Mouse (Mus musculus) midbrain, embryonic 15.5 days (tissue): ENCODE results near the gene Stx6. TPM values are rescaled to one million over a fixed set of nuclear protein-coding genes. Genes with fewer than 3 reads are reported as not detected.

Experiments used
- ATAC-seq: fragments of 200-750 bp; cut with Nextera tagmentation; replicated peaks from 2 replicates; pipeline ENCODE4 v1.8.0; 2017; ENCODE audit warnings: moderate TSS enrichment
- H3K27ac ChIP-seq: fragments of 300-500 bp; sonication (generic); 2 replicates; pipeline ENCODE4 v1.5.1; 2015; ENCODE audit warnings: mild to moderate bottlenecking, inconsistent platforms
- H3K27me3 ChIP-seq: fragments of 300-500 bp; sonication (generic); replicated peaks from 2 replicates; pipeline ENCODE4 v1.6.1; 2015; ENCODE audit warnings: inconsistent platforms
- H3K36me3 ChIP-seq: fragments of 300-500 bp; sonication (generic); replicated peaks from 2 replicates; pipeline ENCODE4 v1.6.1; 2015; ENCODE audit warnings: inconsistent platforms
- H3K4me1 ChIP-seq: fragments of 300-500 bp; sonication (generic); 2 replicates; pipeline ENCODE4 v1.6.1; 2015; ENCODE audit warnings: inconsistent platforms
- H3K4me2 ChIP-seq: fragments of 300-500 bp; sonication (generic); 2 replicates; pipeline ENCODE4 v1.6.1; 2015; ENCODE audit warnings: inconsistent platforms, mild to moderate bottlenecking, moderate library complexity
- H3K4me3 ChIP-seq: fragments of 300-500 bp; sonication (generic); 2 replicates; pipeline ENCODE4 v1.5.1; 2015; ENCODE audit warnings: mild to moderate bottlenecking, inconsistent platforms
- H3K9ac ChIP-seq: fragments of 300-500 bp; sonication (generic); 2 replicates; pipeline ENCODE4 v1.6.1; 2015; ENCODE audit warnings: mild to moderate bottlenecking, inconsistent platforms
- H3K9me3 ChIP-seq: fragments of 300-500 bp; sonication (generic); 2 replicates; pipeline ENCODE4 v1.6.1; 2016; ENCODE audit warnings: inconsistent platforms
- WGBS: fragments of 180-500 bp; shearing (Covaris S2); methylation state at CpG from one replicate; pipeline ENCODE4 v1.1.7; 2015; ENCODE audit warnings: mixed read lengths; 5-methylcytosine and 5-hydroxymethylcytosine counted together
- polyA plus RNA-seq: library from polyadenylated mRNA; unstranded; fragments of >200 nt; fragmentation: Nextera tagmentation; extraction: Ambion mirVana; gene quantifications from 2 replicates; pipeline ENCODE4 v1.2.1, GENCODE M21; 2015

Gene Stx6
- polyA plus RNA-seq, 1 experiment from 2014 or later, result 114 TPM

- no peak overlapping the region for H3K4me3 ChIP-seq
- no peak overlapping the region for H3K4me2 ChIP-seq
- no peak overlapping the region for H3K9ac ChIP-seq
- peak; percentile 11 for ATAC-seq
- peaks cover 3% of the 10 kb centered on the region; the same call in 1 of the 2 replicates for H3K36me3 ChIP-seq
- WGBS, result 78% methylated on average over 17 of the region's 17 CpGs
- H3K27ac ChIP-seq, result peak overlapping the region; percentile 73
- peaks cover 52% of the 10 kb centered on the region for H3K4me1 ChIP-seq
- no peaks in the 10 kb centered on the region for H3K9me3 ChIP-seq
- no peaks in the 10 kb centered on the region for H3K27me3 ChIP-seq
These were observed 43.4 kb downstream of the Stx6 start for GRCm38 (mm10) chr1:155201914-155202313.

GRCm38 (mm10) chr1:155202472-155202871 lies 44.0 kb downstream of the Stx6 start:
- Histone ChIP-seq H3K4me2 (no peak overlapping the region), H3K4me3 (no peak overlapping the region), H3K27me3 (no peaks in the 10 kb centered on the region), H3K36me3 (no peaks in the 10 kb centered on the region; the same call in 1 of the 2 replicates), H3K9ac (no peak overlapping the region), H3K9me3 (no peaks in the 10 kb centered on the region), H3K4me1 (peaks cover 52% of the 10 kb centered on the region), H3K27ac (peak overlapping the region; percentile 73)
- 77% methylated on average over 5 of the region's 5 CpGs for WGBS
- no peak for ATAC-seq

DNA sequence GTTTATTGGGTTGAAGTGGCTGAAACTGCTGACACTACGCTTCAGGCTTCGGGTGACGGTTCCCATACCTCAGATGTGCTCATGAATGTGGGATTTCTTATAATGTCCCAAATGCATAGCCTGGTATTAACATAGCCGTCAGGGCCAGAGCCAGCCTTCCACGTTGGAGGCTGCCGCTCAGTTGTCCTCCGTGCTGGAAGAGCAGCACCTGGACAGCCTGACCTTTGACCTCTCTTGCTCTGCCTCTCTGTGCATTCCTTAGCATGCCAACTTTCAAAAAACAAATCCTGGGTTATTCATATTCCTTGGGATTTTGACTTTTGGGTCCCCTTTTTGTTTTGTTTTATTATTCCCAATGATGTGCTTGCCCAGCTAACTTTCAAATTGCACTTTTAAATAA lies 44.6 kb downstream of the Stx6 start:
- Histone ChIP-seq H3K4me3 (no peak overlapping the region), H3K9ac (no peak overlapping the region), H3K27ac (peak overlapping the region; percentile 23; the same call in 1 of the 2 replicates), H3K4me2 (no peak overlapping the region), H3K27me3 (no peaks in the 10 kb centered on the region), H3K9me3 (no peaks in the 10 kb centered on the region), H3K36me3 (no peaks in the 10 kb centered on the region; the same call in 1 of the 2 replicates), H3K4me1 (peaks cover 52% of the 10 kb centered on the region)
- ATAC-seq, result no peak
- WGBS, result 75% methylated on average over 7 of the region's 7 CpGs

- 68% methylated on average over 12 of the region's 12 CpGs for WGBS
- H3K36me3 ChIP-seq, result no peaks in the 10 kb centered on the region; the same call in 1 of the 2 replicates
- H3K4me3 ChIP-seq, result no peak overlapping the region
- no peak overlapping the region for H3K9ac ChIP-seq
- H3K4me2 ChIP-seq, result no peak overlapping the region
- H3K27me3 ChIP-seq, result no peaks in the 10 kb centered on the region
- peak overlapping the region; percentile 51 for H3K27ac ChIP-seq
- no peak for ATAC-seq
- H3K4me1 ChIP-seq, result peaks cover 52% of the 10 kb centered on the region
- H3K9me3 ChIP-seq, result no peaks in the 10 kb centered on the region
These were observed 45.4 kb downstream of the Stx6 start for GRCm38 (mm10) chr1:155203954-155204353.

GRCm38 (mm10) chr1:155204560-155205162 lies 46.1 kb downstream of the Stx6 start:
- Histone ChIP-seq H3K4me2 (no peak overlapping the region), H3K9ac (no peak overlapping the region), H3K9me3 (no peaks in the 10 kb centered on the region), H3K27me3 (no peaks in the 10 kb centered on the region), H3K27ac (peak overlapping the region; percentile 51), H3K4me3 (no peak overlapping the region), H3K36me3 (no peaks in the 10 kb centered on the region; the same call in 1 of the 2 replicates), H3K4me1 (peaks cover 52% of the 10 kb centered on the region)
- 56% methylated on average over 8 of the region's 8 CpGs for WGBS
- 0 out of 2 replicates have a peak, but pooled peaks have one; percentile 21 for ATAC-seq

GRCm38 (mm10) chr1:155205311-155205710 lies 46.8 kb downstream of the Stx6 start:
- H3K4me1 ChIP-seq, result peaks cover 57% of the 10 kb centered on the region
- WGBS, result 61% methylated on average over 7 of the region's 7 CpGs

GRCm38 (mm10) chr1:155205822-155206660 lies 47.5 kb downstream of the Stx6 start:
- H3K9me3 ChIP-seq, result no peaks in the 10 kb centered on the region
- 69% methylated on average over 19 of the region's 19 CpGs for WGBS
- ATAC-seq, result 0 out of 2 replicates have a peak, but pooled peaks have one; percentile 2
- no peak overlapping the region for H3K4me3 ChIP-seq
- H3K9ac ChIP-seq, result no peak overlapping the region
- no peaks in the 10 kb centered on the region for H3K27me3 ChIP-seq
- H3K4me1 ChIP-seq, result peaks cover 59% of the 10 kb centered on the region
- 0 out of 2 replicates have a peak overlapping the region, but pooled peaks have one; percentile 2 for H3K27ac ChIP-seq
- H3K4me2 ChIP-seq, result no peak overlapping the region
- no peaks in the 10 kb centered on the region; the same call in 1 of the 2 replicates for H3K36me3 ChIP-seq

More at GRCm38 (mm10) chr1:155205311-155205710, 46.8 kb downstream of the Stx6 start:
- H3K9me3 ChIP-seq, result no peaks in the 10 kb centered on the region
- H3K4me3 ChIP-seq, result no peak overlapping the region
- no peaks in the 10 kb centered on the region for H3K27me3 ChIP-seq
- H3K27ac ChIP-seq, result 0 out of 2 replicates have a peak overlapping the region, but pooled peaks have one; percentile 51
- no peak overlapping the region for H3K4me2 ChIP-seq
- H3K9ac ChIP-seq, result no peak overlapping the region
- no peaks in the 10 kb centered on the region; the same call in 1 of the 2 replicates for H3K36me3 ChIP-seq
- ATAC-seq, result no peak

GRCm38 (mm10) chr1:155207859-155208258 lies 49.3 kb downstream of the Stx6 start:
- no peak overlapping the region for H3K27ac ChIP-seq
- no peaks in the 10 kb centered on the region for H3K9me3 ChIP-seq
- no peak overlapping the region for H3K4me3 ChIP-seq
- H3K36me3 ChIP-seq, result no peaks in the 10 kb centered on the region; the same call in 1 of the 2 replicates
- no peaks in the 10 kb centered on the region for H3K27me3 ChIP-seq
- H3K4me1 ChIP-seq, result peaks cover 60% of the 10 kb centered on the region
- H3K9ac ChIP-seq, result no peak overlapping the region
- no peak overlapping the region for H3K4me2 ChIP-seq
- no peak for ATAC-seq
- WGBS, result 74% methylated on average over 3 of the region's 3 CpGs

GRCm38 (mm10) chr1:155210011-155210763 lies 51.7 kb downstream of the Stx6 start:
- Histone ChIP-seq H3K27ac (peak overlapping the region; percentile 43), H3K4me2 (no peak overlapping the region), H3K9me3 (no peaks in the 10 kb centered on the region), H3K4me1 (peaks cover 56% of the 10 kb centered on the region), H3K27me3 (no peaks in the 10 kb centered on the region), H3K4me3 (no peak overlapping the region), H3K36me3 (no peaks in the 10 kb centered on the region), H3K9ac (no peak overlapping the region)
- 62% methylated on average over 11 of the region's 11 CpGs for WGBS
- ATAC-seq, result peak; percentile 31

- Histone ChIP-seq H3K4me3 (no peak overlapping the region), H3K4me1 (peaks cover 51% of the 10 kb centered on the region)
These were observed 52.5 kb downstream of the Stx6 start for GRCm38 (mm10) chr1:155211017-155211416.

GRCm38 (mm10) chr1:155212081-155212480 lies 53.6 kb downstream of the Stx6 start:
- Histone ChIP-seq H3K36me3 (no peaks in the 10 kb centered on the region), H3K4me1 (peaks cover 53% of the 10 kb centered on the region)
- 26% methylated on average over 4 of the region's 4 CpGs for WGBS

More at GRCm38 (mm10) chr1:155211017-155211416, 52.5 kb downstream of the Stx6 start:
- Histone ChIP-seq H3K36me3 (no peaks in the 10 kb centered on the region), H3K4me2 (no peak overlapping the region), H3K27me3 (no peaks in the 10 kb centered on the region), H3K27ac (0 out of 2 replicates have a peak overlapping the region, but pooled peaks have one; percentile 43), H3K9ac (no peak overlapping the region), H3K9me3 (no peaks in the 10 kb centered on the region)
- WGBS, result 55% methylated on average over 7 of the region's 7 CpGs
- no peak for ATAC-seq

More at GRCm38 (mm10) chr1:155212081-155212480, 53.6 kb downstream of the Stx6 start:
- Histone ChIP-seq H3K27me3 (no peaks in the 10 kb centered on the region), H3K27ac (peak overlapping the region; percentile 65; the same call in 1 of the 2 replicates), H3K4me2 (no peak overlapping the region), H3K9me3 (no peaks in the 10 kb centered on the region), H3K9ac (peak overlapping the region; percentile 1; the same call in 1 of the 2 replicates), H3K4me3 (no peak overlapping the region)
- no peak; the same call in 1 of the 2 replicates for ATAC-seq
